Mouse (Mus musculus): ENCODE measurements around the gene Tmem106c.

DNA sequence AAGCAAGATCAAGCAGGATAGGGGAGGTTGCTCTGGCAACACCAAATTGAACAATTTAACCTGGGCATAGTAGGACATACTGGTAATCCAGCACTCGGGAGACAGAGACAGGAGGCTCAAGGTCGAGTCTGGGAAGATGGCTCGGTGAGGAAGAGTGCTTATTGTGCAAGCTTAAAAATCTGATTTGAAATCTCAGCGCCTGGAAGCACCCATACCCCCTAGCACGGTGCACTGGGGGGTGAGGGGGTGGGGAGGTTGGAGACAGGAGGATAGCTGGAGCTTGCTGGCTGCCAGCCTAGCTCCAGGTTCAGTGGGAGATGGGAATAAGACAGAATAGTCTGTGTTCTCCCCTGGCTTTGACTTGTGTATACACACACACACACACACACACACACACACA, 43.7 kb upstream of the Tmem106c start:
- TF ChIP-seq POLR2A (IDR thresholded peaks at IDR 0.05; ENCODE audit: low read depth, low read length) (no peak), CTCF (IDR thresholded peaks at IDR 0.05; ENCODE audit: borderline replicate concordance, insufficient read depth, low read length) (no peak)

Data from embryonic fibroblast, embryonic 13.5 days (primary cell).